Mouse (Mus musculus) lung, adult 2 months (tissue): ENCODE data around the gene Vars. TPM values are rescaled to one million over a fixed set of nuclear protein-coding genes. Genes with fewer than 3 reads are reported as not detected.

Source experiments
- DNase-seq: peaks from one replicate; pipeline ENCODE4 v3.0.0; 2022
- H3K4me1 ChIP-seq: fragments of 200-500 bp; 2 replicates; pipeline ENCODE4 v1.6.1; 2011; ENCODE audit warnings: low read length; ENCODE audit not compliant: control insufficient read depth, insufficient read depth
- H3K4me3 ChIP-seq: fragments of 200-500 bp; replicated peaks from 2 replicates; pipeline ENCODE3; 2011; ENCODE audit warnings: low read depth, mild to moderate bottlenecking, control low read depth, low read length; ENCODE audit errors: extremely low read depth
- CTCF ChIP-seq: fragments of 200-500 bp; IDR thresholded peaks from 2 replicates; pipeline ENCODE4 v1.5.1; 2011; ENCODE audit warnings: mild to moderate bottlenecking, low read length, control low read depth; ENCODE audit not compliant: insufficient read depth
- POLR2A ChIP-seq: fragments of 200-500 bp; IDR thresholded peaks from 2 replicates; pipeline ENCODE4 v1.6.1; 2011; ENCODE audit warnings: low read depth, mild to moderate bottlenecking, control low read depth, low read length, borderline replicate concordance; ENCODE audit errors: extremely low read depth
- WGBS: fragments of 180-500 bp; shearing (Covaris S2); methylation state at CpG from one replicate; pipeline ENCODE4 v1.1.7; 2018; 5-methylcytosine and 5-hydroxymethylcytosine counted together
- polyA plus RNA-seq: library from polyadenylated mRNA; depleted of rRNA; stranded (reverse); fragments of >200 nt; gene quantifications from 2 replicates; pipeline ENCODE4 v1.2.3, GENCODE M21; 2012

The Vars gene
- polyA plus RNA-seq, 1 experiment = 119 TPM

- no peak overlapping the region for H3K4me3 ChIP-seq
- no peak for DNase-seq
- WGBS = 49% methylated on average over 7 of the region's 7 CpGs
- peaks cover 30% of the 10 kb centered on the region for H3K4me1 ChIP-seq
- TF ChIP-seq POLR2A (no peak), CTCF (no peak)
Measured at GRCm38 (mm10) chr17:35055691-35056495, 55.1 kb downstream of the Vars start.

DNA sequence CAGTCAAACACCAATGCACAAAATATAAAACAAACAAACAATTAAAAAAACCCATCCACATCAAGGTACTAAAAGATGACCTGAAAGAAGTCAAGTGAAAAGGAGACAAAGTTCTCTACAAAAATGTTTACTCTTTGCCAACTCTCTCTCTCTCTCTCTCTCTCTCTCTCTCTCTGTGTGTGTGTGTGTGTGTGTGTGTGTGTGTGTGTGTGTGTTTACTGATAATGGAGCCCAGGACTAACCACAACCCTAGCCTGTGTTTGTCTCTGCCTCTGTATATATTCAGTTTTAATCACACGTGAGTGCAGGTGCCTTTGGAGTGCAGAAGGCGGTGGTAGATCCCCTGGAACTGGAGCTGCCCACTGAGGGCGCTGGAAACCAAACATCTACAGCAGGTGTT is 56.3 kb downstream of the Vars start:
- DNase-seq = no peak
- TF ChIP-seq POLR2A = no peak
- no peak for TF ChIP-seq CTCF
- 65% methylated on average over 3 of the region's 3 CpGs for WGBS

GRCm38 (mm10) chr17:35058316-35058715 is 57.5 kb downstream of the Vars start:
- no peak for TF ChIP-seq CTCF
- no peak for TF ChIP-seq POLR2A
- 37% methylated on average over 9 of the region's 9 CpGs for WGBS
- no peak for DNase-seq
- Histone ChIP-seq H3K4me3 (no peak overlapping the region), H3K4me1 (peaks cover 16% of the 10 kb centered on the region)

More for the DNA sequence above, 56.3 kb downstream of the Vars start:
- peaks cover 26% of the 10 kb centered on the region for H3K4me1 ChIP-seq
- no peak overlapping the region for H3K4me3 ChIP-seq

- Histone ChIP-seq H3K4me1 (peaks cover 16% of the 10 kb centered on the region), H3K4me3 (peak within 1 kb of the TSS; percentile 97)
- peak; percentile 90 for DNase-seq
- under 1% methylated on average over 57 of the region's 57 CpGs for WGBS
- TF ChIP-seq POLR2A (peak; percentile 80; the same call in 1 of the 2 replicates), CTCF (peak; percentile 14; the same call in 1 of the 2 replicates)
Measured at GRCm38 (mm10) chr17:35058911-35059892, 58.4 kb downstream of the Vars start, which contains the start of gene Ddah2. Gene Ddah2 (plus strand): TSS chr17:35059035.

DNA sequence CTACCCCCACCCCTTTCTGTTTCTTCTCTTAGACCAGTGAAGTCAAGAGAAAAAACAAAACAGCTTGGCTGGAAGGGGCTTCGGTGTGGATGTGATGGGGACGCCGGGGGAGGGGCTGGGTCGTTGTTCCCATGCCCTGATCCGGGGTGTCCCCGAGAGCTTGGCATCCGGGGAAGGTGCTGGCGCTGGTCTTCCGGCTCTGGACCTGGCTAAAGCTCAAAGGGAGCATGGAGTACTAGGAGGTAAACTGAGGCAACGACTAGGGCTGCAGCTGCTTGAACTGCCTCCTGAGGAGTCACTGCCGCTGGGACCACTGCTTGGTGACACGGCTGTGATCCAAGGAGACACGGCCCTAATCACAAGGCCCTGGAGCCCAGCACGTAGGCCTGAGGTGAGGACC is 59.3 kb downstream of the Vars start:
- peaks cover 16% of the 10 kb centered on the region for H3K4me1 ChIP-seq
- WGBS = 16% methylated on average over 14 of the region's 14 CpGs
- TF ChIP-seq POLR2A (no peak), CTCF (no peak)
- H3K4me3 ChIP-seq = peak overlapping the region; percentile 97
- DNase-seq = no peak

DNA sequence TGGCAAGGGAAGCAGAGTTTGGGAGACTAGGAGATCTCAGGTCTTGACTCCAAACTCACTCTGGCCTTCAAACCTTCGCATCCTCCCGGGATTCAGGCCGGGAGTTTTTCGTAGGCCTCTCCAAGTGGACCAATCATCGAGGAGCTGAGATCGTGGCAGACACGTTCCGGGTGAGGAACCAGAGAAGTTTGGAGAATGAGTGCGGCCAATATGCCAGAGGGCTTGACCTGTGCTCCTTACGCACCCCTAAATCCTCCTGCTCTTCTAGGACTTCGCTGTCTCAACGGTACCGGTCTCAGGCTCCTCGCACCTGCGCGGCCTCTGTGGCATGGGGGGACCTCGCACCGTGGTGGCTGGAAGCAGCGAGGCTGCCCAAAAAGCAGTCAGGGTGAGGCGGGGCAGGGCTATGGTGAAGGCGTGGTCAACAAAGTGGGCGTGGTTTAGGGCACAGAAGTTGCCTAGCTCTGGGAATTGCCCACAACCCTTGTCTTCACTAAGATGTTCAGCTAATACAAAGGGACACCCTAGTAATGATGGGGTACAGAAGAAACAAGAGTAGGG is 60.0 kb downstream of the Vars start:
- Histone ChIP-seq H3K4me3 (peak overlapping the region; percentile 23), H3K4me1 (peaks cover 16% of the 10 kb centered on the region)
- DNase-seq = no peak
- TF ChIP-seq POLR2A (no peak), CTCF (no peak)
- 64% methylated on average over 22 of the region's 22 CpGs for WGBS

DNA sequence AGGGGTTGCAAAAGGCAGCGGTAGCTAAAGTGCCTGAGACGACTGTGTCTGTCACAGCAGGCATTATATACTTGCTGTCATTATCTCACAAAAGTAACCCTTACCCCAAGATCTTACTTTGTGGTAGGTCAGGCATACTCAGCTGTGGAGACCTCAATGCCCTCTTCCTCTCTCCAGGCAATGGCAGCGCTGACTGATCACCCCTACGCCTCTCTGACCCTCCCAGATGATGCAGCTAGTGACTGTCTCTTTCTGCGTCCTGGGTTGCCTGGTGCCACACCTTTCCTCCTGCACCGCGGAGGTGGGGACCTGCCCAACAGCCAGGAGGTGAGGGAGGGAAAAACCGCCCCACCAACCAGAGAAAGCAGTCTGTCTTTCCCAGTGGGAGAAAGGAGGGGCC is 60.5 kb downstream of the Vars start:
- 85% methylated on average over 8 of the region's 8 CpGs for WGBS
- DNase-seq = no peak
- no peak overlapping the region for H3K4me3 ChIP-seq
- H3K4me1 ChIP-seq = peaks cover 12% of the 10 kb centered on the region
- TF ChIP-seq CTCF (no peak), POLR2A (no peak)

GRCm38 (mm10) chr17:35063466-35063865 is 62.7 kb downstream of the Vars start:
- H3K4me3 ChIP-seq = no peak overlapping the region
- DNase-seq = no peak
- peaks cover 11% of the 10 kb centered on the region for H3K4me1 ChIP-seq
- TF ChIP-seq POLR2A (no peak), CTCF (no peak)
- whole genome bisulfite sequencing = 70% methylated on average over 3 of the region's 3 CpGs

DNA sequence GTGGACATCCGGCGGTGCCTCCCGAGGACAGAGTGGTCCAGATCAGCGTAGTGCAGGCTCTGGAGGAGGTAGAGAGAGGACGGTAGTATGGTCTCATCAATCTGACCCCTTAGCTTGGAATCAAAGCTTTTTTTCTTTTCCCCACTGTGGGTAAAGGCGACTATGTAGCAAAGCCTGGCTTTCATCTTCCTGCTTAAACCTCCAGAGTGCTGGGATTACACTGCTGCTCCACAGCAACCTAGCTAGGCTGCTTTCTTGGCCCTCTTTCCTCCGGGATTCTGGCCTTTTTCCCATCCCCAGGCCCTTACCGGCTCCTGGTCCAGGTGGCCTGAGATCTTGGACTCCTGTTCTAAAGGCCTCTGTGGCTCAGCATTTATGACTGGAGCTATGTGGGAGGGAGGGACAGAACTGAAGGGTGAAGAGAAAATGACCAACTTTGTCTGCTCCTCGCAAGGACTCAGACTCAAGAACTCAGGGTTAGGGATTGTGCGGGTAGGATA is 63.6 kb downstream of the Vars start:
- TF ChIP-seq POLR2A = no peak
- TF ChIP-seq CTCF = no peak
- 37% methylated on average over 10 of the region's 10 CpGs for WGBS
- Histone ChIP-seq H3K4me3 (no peak overlapping the region), H3K4me1 (peaks cover 11% of the 10 kb centered on the region)
- peak; percentile 41 for DNase-seq
